Mouse (Mus musculus) E14TG2a.4 (cell line): ENCODE measurements around the gene Ehd1.

ENCODE experiments used
- H3K27me3 ChIP-seq: 2 replicates; pipeline ENCODE4 v1.6.1; 2014; ENCODE audit warnings: low read length, control low read depth; ENCODE audit not compliant: insufficient read depth
- H3K36me3 ChIP-seq: 2 replicates; pipeline ENCODE4 v1.6.1; 2014; ENCODE audit warnings: low read length, control low read depth; ENCODE audit not compliant: insufficient read depth
- H3K4me1 ChIP-seq: replicated peaks from 2 replicates; pipeline ENCODE4 v1.6.1; 2014; ENCODE audit warnings: low read depth, low read length, control low read depth
- H3K4me3 ChIP-seq: replicated peaks from 2 replicates; pipeline ENCODE4 v1.5.1; 2014; ENCODE audit warnings: mild to moderate bottlenecking, low read length
- H3K9me3 ChIP-seq: 2 replicates; pipeline ENCODE4 v1.6.1; 2014; ENCODE audit warnings: low read length, control low read depth
- CTCF ChIP-seq: conservative IDR thresholded peaks from 2 replicates; pipeline ENCODE4 v1.5.1; 2014; ENCODE audit warnings: low read length
- NANOG ChIP-seq: IDR thresholded peaks from 2 replicates; pipeline ENCODE4 v1.6.1; 2014; ENCODE audit warnings: borderline replicate concordance, low read length, mixed read lengths
- POU5F1 ChIP-seq: IDR thresholded peaks from 2 replicates; pipeline ENCODE4 v1.6.1; 2014; ENCODE audit warnings: low read length, borderline replicate concordance

The Ehd1 gene

GRCm38 (mm10) chr19:6296551-6297210 lies 20.2 kb downstream of the Ehd1 start:
- no peak for TF ChIP-seq CTCF
- TF ChIP-seq NANOG: no peak
- TF ChIP-seq POU5F1: no peak
- Histone ChIP-seq H3K27me3 (no peaks in the 10 kb centered on the region), H3K4me3 (no peak overlapping the region; the same call in 1 of the 2 replicates), H3K9me3 (no peaks in the 10 kb centered on the region), H3K36me3 (peaks cover 87% of the 10 kb centered on the region), H3K4me1 (peaks cover 97% of the 10 kb centered on the region)

GRCm38 (mm10) chr19:6297641-6298040 lies 21.1 kb downstream of the Ehd1 start:
- H3K9me3 ChIP-seq: no peaks in the 10 kb centered on the region
- H3K27me3 ChIP-seq: no peaks in the 10 kb centered on the region
- peaks cover 77% of the 10 kb centered on the region for H3K36me3 ChIP-seq
- no peak overlapping the region for H3K4me3 ChIP-seq
- H3K4me1 ChIP-seq: peaks cover 97% of the 10 kb centered on the region
- TF ChIP-seq NANOG (no peak), CTCF (no peak), POU5F1 (no peak)

DNA sequence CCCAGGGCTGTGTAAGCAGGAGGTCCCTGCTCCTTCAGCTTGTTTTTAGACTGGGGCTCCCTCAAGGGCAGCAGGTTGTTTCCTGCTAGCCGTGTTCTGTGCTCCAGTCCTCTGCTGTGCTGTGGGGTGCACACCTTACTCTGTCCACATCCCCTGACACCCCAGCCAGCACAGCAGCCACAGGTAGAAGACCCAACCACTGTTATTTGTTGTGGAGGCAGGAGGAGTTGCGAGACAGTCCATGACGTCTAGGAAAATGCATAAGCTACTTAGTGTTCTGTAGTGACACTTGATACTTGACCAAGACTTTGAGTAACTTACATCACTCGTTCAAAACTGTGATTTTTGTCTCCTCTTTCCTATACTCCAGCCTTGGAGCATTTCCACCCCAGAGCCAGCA lies 22.5 kb downstream of the Ehd1 start:
- Histone ChIP-seq H3K9me3 (no peaks in the 10 kb centered on the region), H3K36me3 (peaks cover 64% of the 10 kb centered on the region), H3K27me3 (no peaks in the 10 kb centered on the region), H3K4me3 (no peak overlapping the region), H3K4me1 (peaks cover 99% of the 10 kb centered on the region)
- TF ChIP-seq NANOG: no peak
- no peak for TF ChIP-seq POU5F1
- TF ChIP-seq CTCF: no peak

GRCm38 (mm10) chr19:6299450-6300267 lies 23.1 kb downstream of the Ehd1 start:
- peaks cover 100% of the 10 kb centered on the region for H3K4me1 ChIP-seq
- H3K4me3 ChIP-seq: peak overlapping the region; percentile 39
- H3K27me3 ChIP-seq: no peaks in the 10 kb centered on the region
- H3K9me3 ChIP-seq: no peaks in the 10 kb centered on the region
- TF ChIP-seq CTCF (no peak), POU5F1 (no peak), NANOG (no peak)
- H3K36me3 ChIP-seq: peaks cover 58% of the 10 kb centered on the region

DNA sequence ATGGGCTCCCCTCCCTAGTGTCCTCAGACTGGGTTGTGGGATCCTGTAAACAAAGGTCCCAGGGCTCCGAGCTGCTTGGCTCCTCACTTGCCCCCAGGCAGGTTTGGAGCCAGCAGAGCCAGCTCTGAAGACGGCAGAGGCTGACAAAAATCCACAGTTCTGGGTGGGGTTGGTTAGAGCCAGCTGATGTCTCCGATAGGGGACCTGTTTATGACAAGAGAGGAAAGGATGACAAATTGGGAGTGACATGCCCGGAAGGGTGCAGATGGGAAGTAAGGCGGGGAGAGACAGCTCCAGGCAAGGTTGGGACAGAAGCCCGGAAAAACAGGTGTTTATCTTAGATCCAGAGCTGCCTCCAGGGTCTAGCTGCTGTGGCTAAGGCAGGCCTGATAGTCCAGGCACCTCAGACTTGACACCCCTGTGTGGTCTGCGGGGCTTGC lies 23.9 kb downstream of the Ehd1 start:
- Histone ChIP-seq H3K4me3 (peak overlapping the region; percentile 39; the same call in 1 of the 2 replicates), H3K4me1 (peaks cover 98% of the 10 kb centered on the region), H3K27me3 (no peaks in the 10 kb centered on the region), H3K36me3 (peaks cover 50% of the 10 kb centered on the region), H3K9me3 (no peaks in the 10 kb centered on the region)
- no peak for TF ChIP-seq NANOG
- TF ChIP-seq POU5F1: no peak
- no peak for TF ChIP-seq CTCF

GRCm38 (mm10) chr19:6302114-6302513 lies 25.6 kb downstream of the Ehd1 start:
- no peaks in the 10 kb centered on the region for H3K27me3 ChIP-seq
- H3K36me3 ChIP-seq: peaks cover 33% of the 10 kb centered on the region
- no peaks in the 10 kb centered on the region for H3K9me3 ChIP-seq
- TF ChIP-seq NANOG (no peak), CTCF (no peak), POU5F1 (no peak)
- peak overlapping the region; percentile 55 for H3K4me3 ChIP-seq
- peaks cover 90% of the 10 kb centered on the region for H3K4me1 ChIP-seq

- Histone ChIP-seq H3K4me1 (peaks cover 90% of the 10 kb centered on the region), H3K27me3 (no peaks in the 10 kb centered on the region), H3K36me3 (peaks cover 30% of the 10 kb centered on the region), H3K9me3 (no peaks in the 10 kb centered on the region), H3K4me3 (peak overlapping the region; percentile 55)
- no peak for TF ChIP-seq NANOG
Measured at GRCm38 (mm10) chr19:6302522-6302921, 26.0 kb downstream of the Ehd1 start.

GRCm38 (mm10) chr19:6303831-6304230 lies 27.3 kb downstream of the Ehd1 start:
- peaks cover 90% of the 10 kb centered on the region for H3K4me1 ChIP-seq
- TF ChIP-seq NANOG (no peak), CTCF (no peak), POU5F1 (no peak)
- no peaks in the 10 kb centered on the region for H3K9me3 ChIP-seq

More at GRCm38 (mm10) chr19:6303831-6304230, 27.3 kb downstream of the Ehd1 start:
- Histone ChIP-seq H3K36me3 (peaks cover 30% of the 10 kb centered on the region), H3K27me3 (no peaks in the 10 kb centered on the region), H3K4me3 (peak overlapping the region; percentile 55)
